Mouse (Mus musculus): ENCODE measurements at regions not wholly inside any gene's neighbourhood (a gene's known extent, or its start where the extent isn't known, plus 50 kb on each side); places are given as distances from the start of the nearest gene placed in this dataset.

- TF ChIP-seq EP300 (IDR thresholded peaks at IDR 0.05; ENCODE audit: low read depth), result no peak
- TF ChIP-seq CTCF (IDR thresholded peaks at IDR 0.05; ENCODE audit: low read depth), result no peak
Measured at GRCm38 (mm10) chr8:89309591-89309990, 265.6 kb upstream of the Sall1 start.

Measured in heart, postnatal 0 days (tissue).